8 mouse cellular contexts compared by ENCODE assay signal in genomic region chr9:48267028-48267441, GRCm38 (mm10).
DNase-seq lines count a peak whose midpoint lies in the region; ATAC-seq and TF ChIP-seq lines count a peak whose summit lies in the region.

No protein-coding gene starts in this region.

- H3K4me3 ChIP-seq in ES-Bruce4 (ENCODE audit: low read depth, low read length), result peak overlapping the region; percentile 30
- peak overlapping the region; percentile 52 for H3K4me3 ChIP-seq in bone marrow macrophage, adult 2 months (ENCODE audit: insufficient read depth, low read length)
- peak overlapping the region; percentile 45 for H3K4me3 ChIP-seq in embryonic facial prominence, embryonic 14.5 days (ENCODE audit: low read depth, low read length)
- peak overlapping the region; percentile 63 for H3K4me3 ChIP-seq in heart, embryonic 10.5 days
- H3K4me3 ChIP-seq in liver, embryonic 16.5 days (ENCODE audit: low read depth, low read length), result peak overlapping the region; percentile 44
- H3K4me3 ChIP-seq in neural tube, embryonic 12.5 days, result peak overlapping the region; percentile 34

- 0% methylated on average over 16 of the region's 16 CpGs for WGBS in embryonic facial prominence, embryonic 14.5 days
- under 1% methylated on average over 16 of the region's 16 CpGs for WGBS in heart, embryonic 10.5 days
- under 1% methylated on average over 16 of the region's 16 CpGs for WGBS in liver, embryonic 16.5 days (ENCODE audit: insufficient replicate concordance)
- WGBS in neural tube, embryonic 12.5 days, result 1% methylated on average over 16 of the region's 16 CpGs

- TF ChIP-seq POLR2A in ES-Bruce4 (IDR thresholded peaks at IDR 0.05; ENCODE audit: insufficient read depth, low read length), result no peak
- TF ChIP-seq POLR2A in bone marrow macrophage, adult 2 months (IDR thresholded peaks at IDR 0.05; ENCODE audit: borderline replicate concordance, low read depth, low read length), result no peak

- TF ChIP-seq EP300 in ES-Bruce4 (IDR thresholded peaks at IDR 0.05; ENCODE audit: insufficient read depth, low read depth, low read length), result no peak

- H3K27ac ChIP-seq in ES-Bruce4 (ENCODE audit: insufficient read depth, low read length), result no peak overlapping the region
- no peak overlapping the region for H3K27ac ChIP-seq in bone marrow macrophage, adult 2 months (ENCODE audit: insufficient read depth, low read depth, low read length)
- H3K27ac ChIP-seq in embryonic facial prominence, embryonic 14.5 days (replicated peaks; ENCODE audit: low read depth, low read length), result no peak overlapping the region
- peak overlapping the region; percentile 70 for H3K27ac ChIP-seq in heart, embryonic 10.5 days
- no peak overlapping the region for H3K27ac ChIP-seq in liver, embryonic 16.5 days (ENCODE audit: low read length)
- no peak overlapping the region for H3K27ac ChIP-seq in neural tube, embryonic 12.5 days

- H3K9me3 ChIP-seq in ES-Bruce4 (replicated peaks; ENCODE audit: control insufficient read depth, insufficient read depth, low read length, poor library complexity, severe bottlenecking), result no peaks in the 10 kb centered on the region
- no peaks in the 10 kb centered on the region for H3K9me3 ChIP-seq in embryonic facial prominence, embryonic 14.5 days (ENCODE audit: control insufficient read depth, low read length)
- H3K9me3 ChIP-seq in heart, embryonic 10.5 days, result no peaks in the 10 kb centered on the region
- no peaks in the 10 kb centered on the region for H3K9me3 ChIP-seq in liver, embryonic 16.5 days (replicated peaks; ENCODE audit: control insufficient read depth, low read length)
- H3K9me3 ChIP-seq in neural tube, embryonic 12.5 days, result no peaks in the 10 kb centered on the region

- H3K27me3 ChIP-seq in ES-Bruce4 (ENCODE audit: control insufficient read depth, insufficient read depth, low read length, poor library complexity, severe bottlenecking), result no peaks in the 10 kb centered on the region
- H3K27me3 ChIP-seq in embryonic facial prominence, embryonic 14.5 days (replicated peaks; ENCODE audit: control insufficient read depth, insufficient read depth, low read length), result 0 out of 2 replicates have a peak, but pooled peaks cover 4% of the 10 kb centered on the region
- no peaks in the 10 kb centered on the region; the same call in none of the 2 replicates for H3K27me3 ChIP-seq in heart, embryonic 10.5 days (ENCODE audit: insufficient read depth, poor library complexity, severe bottlenecking)
- H3K27me3 ChIP-seq in liver, embryonic 16.5 days (ENCODE audit: control insufficient read depth, insufficient read depth, low read depth, low read length), result no peaks in the 10 kb centered on the region
- H3K27me3 ChIP-seq in neural tube, embryonic 12.5 days (replicated peaks), result no peaks in the 10 kb centered on the region

- peak; percentile 77 for DNase-seq in embryonic facial prominence, embryonic 14.5 days (ENCODE audit: low spot score)
- peak; percentile 86 for DNase-seq in heart, embryonic 10.5 days (ENCODE audit: low spot score)
- DNase-seq in kidney, adult 8-10 months, result peak; percentile 4 to 26
- DNase-seq in thymus, postnatal 10 days (ENCODE audit: low spot score in 2 of 2), result peak; percentile 3 to 12

- no peaks in the 10 kb centered on the region for H3K36me3 ChIP-seq in ES-Bruce4 (ENCODE audit: control insufficient read depth, insufficient read depth, low read length, poor library complexity, severe bottlenecking)
- no peaks in the 10 kb centered on the region for H3K36me3 ChIP-seq in embryonic facial prominence, embryonic 14.5 days (ENCODE audit: control insufficient read depth, insufficient read depth, low read length)
- H3K36me3 ChIP-seq in heart, embryonic 10.5 days, result no peaks in the 10 kb centered on the region
- no peaks in the 10 kb centered on the region for H3K36me3 ChIP-seq in liver, embryonic 16.5 days (ENCODE audit: control insufficient read depth, insufficient read depth)
- H3K36me3 ChIP-seq in neural tube, embryonic 12.5 days, result no peaks in the 10 kb centered on the region

- no peak overlapping the region for H3K9ac ChIP-seq in ES-Bruce4 (ENCODE audit: low read depth, poor library complexity, severe bottlenecking)
- peak overlapping the region; percentile 47; the same call in 1 of the 2 replicates for H3K9ac ChIP-seq in embryonic facial prominence, embryonic 14.5 days (ENCODE audit: low read depth, low read length)
- no peak overlapping the region for H3K9ac ChIP-seq in liver, embryonic 16.5 days (ENCODE audit: low read depth, low read length)
- H3K9ac ChIP-seq in neural tube, embryonic 12.5 days, result peak overlapping the region; percentile 53

- H3K4me2 ChIP-seq in embryonic facial prominence, embryonic 14.5 days (ENCODE audit: low read depth, low read length), result peak overlapping the region; percentile 63
- H3K4me2 ChIP-seq in liver, embryonic 16.5 days (ENCODE audit: low read depth, low read length), result peak overlapping the region; percentile 64
- H3K4me2 ChIP-seq in neural tube, embryonic 12.5 days (replicated peaks), result peak overlapping the region; percentile 87

- no peaks in the 10 kb centered on the region for H3K4me1 ChIP-seq in ES-Bruce4 (ENCODE audit: control insufficient read depth, insufficient read depth, low read length)
- peaks cover 3% of the 10 kb centered on the region for H3K4me1 ChIP-seq in bone marrow macrophage, adult 2 months (ENCODE audit: control insufficient read depth, insufficient read depth, low read length)
- H3K4me1 ChIP-seq in embryonic facial prominence, embryonic 14.5 days (ENCODE audit: control insufficient read depth, insufficient read depth, low read length), result 0 out of 2 replicates have a peak, but pooled peaks cover 4% of the 10 kb centered on the region
- H3K4me1 ChIP-seq in heart, embryonic 10.5 days, result no peaks in the 10 kb centered on the region
- peaks cover 3% of the 10 kb centered on the region for H3K4me1 ChIP-seq in liver, embryonic 16.5 days (ENCODE audit: control insufficient read depth, low read depth, low read length)
- H3K4me1 ChIP-seq in neural tube, embryonic 12.5 days, result no peaks in the 10 kb centered on the region

- peak; percentile 93 for ATAC-seq in embryonic facial prominence, embryonic 14.5 days (ENCODE audit: low read depth)
- ATAC-seq in liver, embryonic 16.5 days (ENCODE audit: low read depth), result peak; percentile 89
- peak; percentile 86 for ATAC-seq in neural tube, embryonic 12.5 days (ENCODE audit: low FRiP score, low read depth)

- TF ChIP-seq CTCF in ES-Bruce4 (IDR thresholded peaks at IDR 0.05; ENCODE audit: low read depth, low read length), result no peak
- TF ChIP-seq CTCF in bone marrow macrophage, adult 2 months (IDR thresholded peaks at IDR 0.05; ENCODE audit: low read depth, low read length), result no peak

Comparison
In these comparisons a context has a peak if more than half of its experiments do, and no peak if none do; other contexts are left out.
1. H3K9ac ChIP-seq: peak in embryonic facial prominence, embryonic 14.5 days (single experiment) and neural tube, embryonic 12.5 days (single experiment); none in ES-Bruce4 (single experiment) and liver, embryonic 16.5 days (single experiment).
2. DNase-seq: peak in every context shown above with its lines; median percentile 86 in heart, embryonic 10.5 days; 77 in embryonic facial prominence, embryonic 14.5 days; 15 in kidney, adult 8-10 months; 8 in thymus, postnatal 10 days.
3. Peak in every context shown above with its lines, with median percentiles within 50 percentile points of each other: H3K4me3 ChIP-seq, ATAC-seq and H3K4me2 ChIP-seq.